Mouse (Mus musculus): ENCODE measurements around the gene Frmd4a. TPM values are rescaled to one million over a fixed set of nuclear protein-coding genes. Genes with fewer than 3 reads are reported as not detected.

Frmd4a gene
- polyA plus RNA-seq (2014; fragmentation: Nextera tagmentation; extraction: Ambion mirVana) = 21.1 and 28.8 TPM in 2 replicates

GRCm38 (mm10) chr2:4017528-4018288, at the start of gene Frmd4a:
Frmd4a (plus strand) TSS chr2:4017717.
- Histone ChIP-seq H3K9ac (ENCODE audit: low read depth, low read length) (no peak within 1 kb of the TSS), H3K4me2 (peak within 1 kb of the TSS; percentile 43)
- WGBS (ENCODE audit: insufficient replicate concordance) = 37% methylated on average over 8 of the region's 8 CpGs

GRCm38 (mm10) chr2:3988876-3989275, 28.6 kb upstream of the Frmd4a start:
- Histone ChIP-seq H3K4me2 (no peak overlapping the region), H3K9ac (ENCODE audit: low read depth, low read length) (no peak overlapping the region), H3K27ac (ENCODE audit: low read depth, low read length) (no peak overlapping the region), H3K27me3 (ENCODE audit: control insufficient read depth, insufficient read depth, low read length) (no peaks in the 10 kb centered on the region), H3K4me1 (ENCODE audit: control insufficient read depth, insufficient read depth, low read length) (no peaks in the 10 kb centered on the region), H3K36me3 (ENCODE audit: control insufficient read depth, insufficient read depth, low read length) (no peaks in the 10 kb centered on the region), H3K4me3 (ENCODE audit: low read depth, low read length) (no peak overlapping the region), H3K9me3 (replicated peaks; ENCODE audit: control insufficient read depth, low read length) (no peaks in the 10 kb centered on the region)
- WGBS (ENCODE audit: insufficient replicate concordance) = 83% methylated on average over 7 of the region's 7 CpGs
- no peak for ATAC-seq (replicated peaks; ENCODE audit: insufficient number of reproducible peaks, low FRiP score, low TSS enrichment)

More at GRCm38 (mm10) chr2:4017528-4018288, at the start of gene Frmd4a:
- H3K9me3 ChIP-seq (replicated peaks; ENCODE audit: control insufficient read depth, low read length) = no peaks in the 10 kb centered on the region
- H3K27me3 ChIP-seq (ENCODE audit: control insufficient read depth, insufficient read depth, low read length) = no peaks in the 10 kb centered on the region
- H3K4me3 ChIP-seq (ENCODE audit: low read depth, low read length) = no peak within 1 kb of the TSS
- peaks cover 3% of the 10 kb centered on the region for H3K4me1 ChIP-seq (ENCODE audit: control insufficient read depth, insufficient read depth, low read length)
- no peak for ATAC-seq (replicated peaks; ENCODE audit: insufficient number of reproducible peaks, low FRiP score, low TSS enrichment)
- no peak within 1 kb of the TSS for H3K27ac ChIP-seq (ENCODE audit: low read depth, low read length)
- H3K36me3 ChIP-seq (ENCODE audit: control insufficient read depth, insufficient read depth, low read length) = no peaks in the 10 kb centered on the region

- no peaks in the 10 kb centered on the region for H3K4me1 ChIP-seq (ENCODE audit: control insufficient read depth, insufficient read depth, low read length)
- no peak overlapping the region for H3K9ac ChIP-seq (ENCODE audit: low read depth, low read length)
- no peak for ATAC-seq (replicated peaks; ENCODE audit: insufficient number of reproducible peaks, low FRiP score, low TSS enrichment)
- no peaks in the 10 kb centered on the region for H3K27me3 ChIP-seq (ENCODE audit: control insufficient read depth, insufficient read depth, low read length)
- no peaks in the 10 kb centered on the region for H3K9me3 ChIP-seq (replicated peaks; ENCODE audit: control insufficient read depth, low read length)
- WGBS (ENCODE audit: insufficient replicate concordance) = 75% methylated on average over 1 of the region's 1 CpGs
- H3K36me3 ChIP-seq (ENCODE audit: control insufficient read depth, insufficient read depth, low read length) = no peaks in the 10 kb centered on the region
- H3K4me2 ChIP-seq = no peak overlapping the region
- no peak overlapping the region for H3K4me3 ChIP-seq (ENCODE audit: low read depth, low read length)
- no peak overlapping the region for H3K27ac ChIP-seq (ENCODE audit: low read depth, low read length)
Observed at GRCm38 (mm10) chr2:3990431-3990830, 27.1 kb upstream of the Frmd4a start.

- Histone ChIP-seq H3K4me2 (peak overlapping the region; percentile 43), H3K27ac (ENCODE audit: low read depth, low read length) (no peak overlapping the region)
- WGBS (ENCODE audit: insufficient replicate concordance) = 38% methylated on average over 11 of the region's 11 CpGs
Observed at GRCm38 (mm10) chr2:4018431-4018876, 937 bp downstream of the Frmd4a start.

GRCm38 (mm10) chr2:4018909-4019308, 1.4 kb downstream of the Frmd4a start:
- no peak overlapping the region for H3K4me2 ChIP-seq
- ATAC-seq (replicated peaks; ENCODE audit: insufficient number of reproducible peaks, low FRiP score, low TSS enrichment) = no peak
- 75% methylated on average over 4 of the region's 4 CpGs for WGBS (ENCODE audit: insufficient replicate concordance)

More at GRCm38 (mm10) chr2:4018431-4018876, 937 bp downstream of the Frmd4a start:
- H3K27me3 ChIP-seq (ENCODE audit: control insufficient read depth, insufficient read depth, low read length) = no peaks in the 10 kb centered on the region
- H3K9ac ChIP-seq (ENCODE audit: low read depth, low read length) = no peak overlapping the region
- no peak overlapping the region for H3K4me3 ChIP-seq (ENCODE audit: low read depth, low read length)
- peaks cover 3% of the 10 kb centered on the region for H3K4me1 ChIP-seq (ENCODE audit: control insufficient read depth, insufficient read depth, low read length)
- no peak for ATAC-seq (replicated peaks; ENCODE audit: insufficient number of reproducible peaks, low FRiP score, low TSS enrichment)
- no peaks in the 10 kb centered on the region for H3K36me3 ChIP-seq (ENCODE audit: control insufficient read depth, insufficient read depth, low read length)
- H3K9me3 ChIP-seq (replicated peaks; ENCODE audit: control insufficient read depth, low read length) = no peaks in the 10 kb centered on the region

GRCm38 (mm10) chr2:4024927-4025326, 7.4 kb downstream of the Frmd4a start:
- Histone ChIP-seq H3K27ac (ENCODE audit: low read depth, low read length) (no peak overlapping the region), H3K4me1 (ENCODE audit: control insufficient read depth, insufficient read depth, low read length) (no peaks in the 10 kb centered on the region), H3K27me3 (ENCODE audit: control insufficient read depth, insufficient read depth, low read length) (no peaks in the 10 kb centered on the region), H3K36me3 (ENCODE audit: control insufficient read depth, insufficient read depth, low read length) (no peaks in the 10 kb centered on the region), H3K9me3 (replicated peaks; ENCODE audit: control insufficient read depth, low read length) (no peaks in the 10 kb centered on the region), H3K4me2 (no peak overlapping the region), H3K4me3 (ENCODE audit: low read depth, low read length) (no peak overlapping the region), H3K9ac (ENCODE audit: low read depth, low read length) (no peak overlapping the region)
- no peak for ATAC-seq (replicated peaks; ENCODE audit: insufficient number of reproducible peaks, low FRiP score, low TSS enrichment)
- 83% methylated on average over 7 of the region's 7 CpGs for WGBS (ENCODE audit: insufficient replicate concordance)

More at GRCm38 (mm10) chr2:4018909-4019308, 1.4 kb downstream of the Frmd4a start:
- Histone ChIP-seq H3K4me1 (ENCODE audit: control insufficient read depth, insufficient read depth, low read length) (peaks cover 3% of the 10 kb centered on the region), H3K9me3 (replicated peaks; ENCODE audit: control insufficient read depth, low read length) (no peaks in the 10 kb centered on the region), H3K27ac (ENCODE audit: low read depth, low read length) (no peak overlapping the region), H3K27me3 (ENCODE audit: control insufficient read depth, insufficient read depth, low read length) (no peaks in the 10 kb centered on the region), H3K36me3 (ENCODE audit: control insufficient read depth, insufficient read depth, low read length) (no peaks in the 10 kb centered on the region), H3K9ac (ENCODE audit: low read depth, low read length) (no peak overlapping the region), H3K4me3 (ENCODE audit: low read depth, low read length) (no peak overlapping the region)

GRCm38 (mm10) chr2:4029031-4029747, 11.7 kb downstream of the Frmd4a start:
- Histone ChIP-seq H3K4me1 (ENCODE audit: control insufficient read depth, insufficient read depth, low read length) (no peaks in the 10 kb centered on the region), H3K9me3 (replicated peaks; ENCODE audit: control insufficient read depth, low read length) (no peaks in the 10 kb centered on the region), H3K4me3 (ENCODE audit: low read depth, low read length) (no peak overlapping the region), H3K9ac (ENCODE audit: low read depth, low read length) (no peak overlapping the region), H3K27ac (ENCODE audit: low read depth, low read length) (no peak overlapping the region), H3K36me3 (ENCODE audit: control insufficient read depth, insufficient read depth, low read length) (no peaks in the 10 kb centered on the region), H3K27me3 (ENCODE audit: control insufficient read depth, insufficient read depth, low read length) (no peaks in the 10 kb centered on the region), H3K4me2 (no peak overlapping the region)
- no peak for ATAC-seq (replicated peaks; ENCODE audit: insufficient number of reproducible peaks, low FRiP score, low TSS enrichment)
- 77% methylated on average over 4 of the region's 4 CpGs for WGBS (ENCODE audit: insufficient replicate concordance)

GRCm38 (mm10) chr2:4036153-4036589, 18.7 kb downstream of the Frmd4a start:
- Histone ChIP-seq H3K4me2 (no peak overlapping the region), H3K9me3 (replicated peaks; ENCODE audit: control insufficient read depth, low read length) (no peaks in the 10 kb centered on the region), H3K4me3 (ENCODE audit: low read depth, low read length) (no peak overlapping the region), H3K4me1 (ENCODE audit: control insufficient read depth, insufficient read depth, low read length) (no peaks in the 10 kb centered on the region), H3K36me3 (ENCODE audit: control insufficient read depth, insufficient read depth, low read length) (no peaks in the 10 kb centered on the region), H3K27ac (ENCODE audit: low read depth, low read length) (no peak overlapping the region), H3K9ac (ENCODE audit: low read depth, low read length) (no peak overlapping the region), H3K27me3 (ENCODE audit: control insufficient read depth, insufficient read depth, low read length) (no peaks in the 10 kb centered on the region)
- 76% methylated on average over 4 of the region's 4 CpGs for WGBS (ENCODE audit: insufficient replicate concordance)
- no peak for ATAC-seq (replicated peaks; ENCODE audit: insufficient number of reproducible peaks, low FRiP score, low TSS enrichment)
